Mouse (Mus musculus) olfactory bulb, adult 2 months (tissue): Measurements from ENCODE around the gene Tldc1.

Source experiments
- CTCF ChIP-seq: fragments of 200-500 bp; IDR thresholded peaks from 2 replicates; pipeline ENCODE4 v1.5.1; 2012; ENCODE audit warnings: low read depth, mild to moderate bottlenecking, low read length, moderate library complexity; ENCODE audit not compliant: insufficient read depth
- POLR2A ChIP-seq: fragments of 200-500 bp; IDR thresholded peaks from 2 replicates; pipeline ENCODE4 v1.6.1; 2012; ENCODE audit warnings: mild to moderate bottlenecking, low read depth, low read length, moderate library complexity; ENCODE audit not compliant: insufficient read depth

DNA sequence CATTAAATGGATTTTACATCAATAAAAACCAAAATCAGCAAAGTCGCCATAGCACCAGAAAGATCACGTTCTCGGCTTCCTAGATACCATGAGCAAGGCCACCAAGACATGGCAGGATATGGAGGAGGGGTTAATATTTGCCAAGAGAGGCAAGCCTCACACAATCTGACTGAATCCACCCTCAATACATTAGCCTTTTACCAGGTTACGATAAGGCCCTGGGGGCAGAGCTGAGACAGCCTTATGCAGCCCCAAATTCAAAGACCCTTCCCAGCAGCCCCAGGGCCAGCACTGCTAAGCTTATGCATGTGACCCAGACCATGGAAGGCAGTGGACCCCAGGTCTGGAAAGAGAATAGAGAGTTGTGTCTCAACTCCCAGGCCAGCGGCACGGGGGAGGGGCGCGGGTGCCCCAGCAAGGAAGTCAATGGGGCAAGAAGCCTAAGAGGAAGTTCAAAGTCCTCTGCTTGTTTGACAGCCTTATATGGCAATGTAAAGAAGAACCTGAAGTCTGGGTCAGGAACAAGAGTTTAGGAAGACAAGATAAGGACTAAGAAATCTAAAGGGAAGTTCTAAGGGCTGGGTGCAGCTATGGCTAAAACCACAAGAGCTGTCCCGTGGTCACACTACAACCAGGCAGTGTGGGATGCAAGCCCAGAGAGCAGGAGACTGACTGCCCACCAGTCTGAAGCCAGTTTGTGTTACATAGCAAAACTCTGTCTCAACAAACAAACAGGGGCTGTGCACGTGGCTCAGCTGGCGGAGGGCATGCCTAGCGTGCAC, 34.6 kb upstream of the Tldc1 start:
- TF ChIP-seq CTCF (no peak), POLR2A (no peak)
